Mouse (Mus musculus): Measurements from ENCODE around the gene Rad51d.

Rad51d gene

GRCm38 (mm10) chr11:82889524-82890341 lies 681 bp downstream of the Rad51d start:
- peak; percentile 92 for DNase-seq

GRCm38 (mm10) chr11:82888491-82888946 lies 1.9 kb downstream of the Rad51d start:
- DNase-seq = no peak

GRCm38 (mm10) chr11:82886559-82886958 lies 3.9 kb downstream of the Rad51d start:
- DNase-seq = no peak

- DNase-seq = no peak
Observed at GRCm38 (mm10) chr11:82883180-82883579, 7.2 kb downstream of the Rad51d start.

GRCm38 (mm10) chr11:82877726-82878344 lies 12.6 kb downstream of the Rad51d start:
- no peak for DNase-seq

GRCm38 (mm10) chr11:82875631-82876030 lies 14.8 kb downstream of the Rad51d start:
- DNase-seq = no peak

GRCm38 (mm10) chr11:82874924-82875323 lies 15.5 kb downstream of the Rad51d start:
- no peak for DNase-seq

GRCm38 (mm10) chr11:82871031-82871446 lies 19.4 kb downstream of the Rad51d start, which contains the start of gene Rffl:
TSS of gene Rffl (minus strand) at chr11:82871210.
- peak; percentile 99 for DNase-seq

- peak; percentile 98 for DNase-seq
Observed at GRCm38 (mm10) chr11:82870173-82871030, 20.0 kb downstream of the Rad51d start.

GRCm38 (mm10) chr11:82869506-82870172 lies 20.8 kb downstream of the Rad51d start:
- no peak for DNase-seq

- DNase-seq = no peak
Observed at GRCm38 (mm10) chr11:82867956-82868355, 22.5 kb downstream of the Rad51d start.

GRCm38 (mm10) chr11:82866850-82867564 lies 23.4 kb downstream of the Rad51d start:
- no peak for DNase-seq

- no peak for DNase-seq
Observed at GRCm38 (mm10) chr11:82865957-82866356, 24.5 kb downstream of the Rad51d start.

- no peak for DNase-seq
Observed at GRCm38 (mm10) chr11:82863488-82863931, 26.9 kb downstream of the Rad51d start.

GRCm38 (mm10) chr11:82863059-82863458 lies 27.4 kb downstream of the Rad51d start:
- DNase-seq = no peak

GRCm38 (mm10) chr11:82862638-82863037 lies 27.8 kb downstream of the Rad51d start:
- no peak for DNase-seq

- DNase-seq = no peak
Observed at GRCm38 (mm10) chr11:82861558-82861957, 28.9 kb downstream of the Rad51d start.

- no peak for DNase-seq
Observed at GRCm38 (mm10) chr11:82860759-82861158, 29.7 kb downstream of the Rad51d start.

- no peak for DNase-seq
Observed at GRCm38 (mm10) chr11:82857307-82857848, 33.0 kb downstream of the Rad51d start.

GRCm38 (mm10) chr11:82856032-82856431 lies 34.4 kb downstream of the Rad51d start:
- DNase-seq = no peak

- no peak for DNase-seq
Observed at GRCm38 (mm10) chr11:82855327-82855973, 35.0 kb downstream of the Rad51d start.

All from heart, adult 11 months (tissue).